Mouse (Mus musculus) gastrocnemius, postnatal 4 days (tissue): ENCODE measurements at regions not wholly inside any gene's neighbourhood (a gene's known extent, or its start where the extent isn't known, plus 50 kb on each side); places are given as distances from the start of the nearest gene placed in this dataset.

Experiments used
- DNase-seq, 2 experiments: peaks; one replicate each; pipeline ENCODE4 v3.0.0; 2021 to 2022; ENCODE audit warnings: low spot score in 2 of 2, mixed read lengths in 2 of 2

DNA sequence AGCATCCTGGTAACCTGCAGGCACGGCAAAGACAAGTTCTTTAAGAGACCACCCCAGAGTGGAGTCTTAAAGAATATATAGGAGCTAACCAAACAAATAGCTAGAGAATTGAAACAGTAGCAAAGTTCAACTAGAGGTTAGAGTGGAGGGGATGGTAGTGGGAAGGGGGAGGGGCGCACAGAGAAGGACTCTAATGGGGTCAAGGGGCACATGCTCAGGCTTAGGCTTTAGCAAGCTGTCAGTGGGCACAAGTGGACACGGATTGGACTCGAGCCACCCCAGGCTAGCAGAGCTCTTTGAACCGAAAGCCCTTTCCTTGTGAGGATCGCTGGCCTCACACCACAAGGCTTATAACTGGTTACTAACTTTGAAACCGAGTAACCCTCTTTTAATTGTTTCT, 53.4 kb upstream of the Sipa1l1 start:
- no peak for DNase-seq
